Mouse (Mus musculus) cerebellum, adult (tissue): ENCODE results near the gene Lrrc37a.

Source experiments
- ATAC-seq: cut with Nextera tagmentation; 2 replicates; pipeline ENCODE4 v1.9.2; 2017; ENCODE audit warnings: mild to moderate bottlenecking, moderate library complexity, mixed read lengths; ENCODE audit not compliant: insufficient number of reproducible peaks, low FRiP score, low TSS enrichment

Lrrc37a gene

GRCm38 (mm10) chr11:103402198-103402597 is 102.2 kb downstream of the Lrrc37a start:
- ATAC-seq: no peak
